Mouse (Mus musculus) kidney, adult 2 months (tissue): Measurements from ENCODE around the gene Epha6.

Source experiments
- CTCF ChIP-seq: fragments of 200-500 bp; conservative IDR thresholded peaks from 2 replicates; pipeline ENCODE4 v1.5.1; 2011; ENCODE audit warnings: low read depth, mild to moderate bottlenecking, control low read depth, low read length, moderate library complexity, mixed read lengths; ENCODE audit not compliant: insufficient read depth, insufficient read length
- POLR2A ChIP-seq: fragments of 200-500 bp; IDR thresholded peaks from one replicate; pipeline ENCODE4 v1.6.1; 2011; ENCODE audit warnings: low read depth, low read length, control low read depth

- TF ChIP-seq CTCF (no peak), POLR2A (no peak)
These were observed 347.7 kb downstream of the Epha6 start for GRCm38 (mm10) chr16:60257623-60258022.
